Mouse (Mus musculus) CH12.LX (cell line): ENCODE data around the gene Adh1. TPM values are rescaled to one million over a fixed set of nuclear protein-coding genes. Genes with fewer than 3 reads are reported as not detected.

Experiments used
- DNase-seq: peaks from one replicate; pipeline ENCODE4 v3.0.0-alpha.2; 2013; ENCODE audit errors: extremely low read depth
- H3K27ac ChIP-seq: 2 replicates; pipeline ENCODE4 v1.5.1; 2012; ENCODE audit warnings: low read depth, mild to moderate bottlenecking, control low read depth, moderate library complexity; ENCODE audit not compliant: insufficient read depth
- H3K27me3 ChIP-seq: replicated peaks from 2 replicates; pipeline ENCODE3; 2012; ENCODE audit warnings: inconsistent platforms
- H3K36me3 ChIP-seq, 2 experiments: replicated peaks in 1 of 2; 2 replicates each; pipeline versions ENCODE3 to v1.6.1; 2012; ENCODE audit warnings: inconsistent platforms in 1 of 2, low read length in 1 of 2, mild to moderate bottlenecking in 1 of 2, mixed read lengths in 1 of 2, moderate library complexity in 1 of 2; ENCODE audit not compliant: control insufficient read depth in 1 of 2, insufficient read depth in 1 of 2
- H3K4me1 ChIP-seq, 2 experiments: 2 replicates each; pipeline ENCODE4 v1.6.1; 2012; ENCODE audit warnings: inconsistent platforms in 1 of 2, moderate library complexity in 1 of 2; ENCODE audit not compliant: insufficient read depth in 2 of 2, control insufficient read depth in 1 of 2
- H3K4me2 ChIP-seq: 2 replicates; pipeline ENCODE4 v1.6.1; 2012; ENCODE audit warnings: low read depth, mild to moderate bottlenecking, control low read depth; ENCODE audit not compliant: poor library complexity, insufficient read depth, severe bottlenecking
- H3K4me3 ChIP-seq, 3 experiments: fragments of 150-350 bp in 1 of 3; sonication (generic) in 1 of 3; replicated peaks in 1 of 3; 2 replicates each; pipeline versions ENCODE3 to v1.5.1; 2011 to 2012; ENCODE audit warnings: low read depth in 2 of 3, low read length in 2 of 3, mild to moderate bottlenecking in 2 of 3, moderate library complexity in 2 of 3, control low read depth in 1 of 3, improper control_type of control experiment in 1 of 3, inconsistent platforms in 1 of 3, mixed read lengths in 1 of 3; ENCODE audit not compliant: poor library complexity in 1 of 3
- H3K79me2 ChIP-seq: replicated peaks from 2 replicates; pipeline ENCODE4 v1.6.1; 2012; ENCODE audit warnings: mild to moderate bottlenecking, moderate library complexity; ENCODE audit not compliant: control insufficient read depth, poor library complexity, insufficient read depth, severe bottlenecking; ENCODE audit errors: extremely low read depth
- H3K9ac ChIP-seq: 2 replicates; pipeline ENCODE4 v1.6.1; 2012; ENCODE audit warnings: low read depth, mild to moderate bottlenecking, control low read depth, moderate library complexity; ENCODE audit not compliant: insufficient read depth
- H3K9me3 ChIP-seq: replicated peaks from 2 replicates; pipeline ENCODE3; 2012; ENCODE audit warnings: low read length, inconsistent platforms, mixed read lengths
- BHLHE40 ChIP-seq: IDR thresholded peaks from 2 replicates; pipeline ENCODE4 v1.6.1; 2011; ENCODE audit warnings: mild to moderate bottlenecking, low read depth, low read length, improper control_type of control experiment
- CHD1 ChIP-seq: IDR thresholded peaks from 2 replicates; pipeline ENCODE4 v1.6.1; 2012; ENCODE audit warnings: low read depth, low read length, improper control_type of control experiment, inconsistent platforms
- CHD2 ChIP-seq: IDR thresholded peaks from 2 replicates; pipeline ENCODE4 v1.6.1; 2011; ENCODE audit warnings: low read length, improper control_type of control experiment
- CTCF ChIP-seq, 2 experiments: IDR thresholded peaks in 1 of 2; conservative IDR thresholded peaks in 1 of 2; 2 replicates each; pipeline ENCODE4 v1.5.1; 2011 to 2012; ENCODE audit warnings: low read depth in 2 of 2, low read length in 2 of 2, improper control_type of control experiment in 1 of 2, inconsistent platforms in 1 of 2, mild to moderate bottlenecking in 1 of 2, moderate library complexity in 1 of 2
- ELF1 ChIP-seq: IDR thresholded peaks from 2 replicates; pipeline ENCODE4 v1.6.1; 2014; ENCODE audit warnings: low read depth, mild to moderate bottlenecking, inconsistent platforms, low read length, improper control_type of control experiment
- EP300 ChIP-seq: IDR thresholded peaks from 2 replicates; pipeline ENCODE4 v1.6.1; 2011; ENCODE audit warnings: low read length, improper control_type of control experiment
- ETS1 ChIP-seq: conservative IDR thresholded peaks from 2 replicates; pipeline ENCODE4 v1.6.1; 2012; ENCODE audit warnings: low read depth, mild to moderate bottlenecking, inconsistent platforms, low read length, improper control_type of control experiment, moderate library complexity
- HCFC1 ChIP-seq: IDR thresholded peaks from 2 replicates; pipeline ENCODE4 v1.6.1; 2012; ENCODE audit warnings: low read depth, mild to moderate bottlenecking, inconsistent platforms, low read length, improper control_type of control experiment
- IRF4 ChIP-seq: IDR thresholded peaks from 2 replicates; pipeline ENCODE4 v1.6.1; 2014; ENCODE audit warnings: low read depth, mild to moderate bottlenecking, inconsistent platforms, low read length, improper control_type of control experiment
- JUND ChIP-seq: conservative IDR thresholded peaks from 2 replicates; pipeline ENCODE4 v1.6.1; 2011; ENCODE audit warnings: low read depth, low read length, improper control_type of control experiment
- KAT2A ChIP-seq: IDR thresholded peaks from 2 replicates; pipeline ENCODE4 v1.6.1; 2012; ENCODE audit warnings: low read length, improper control_type of control experiment, inconsistent platforms; ENCODE audit not compliant: insufficient replicate concordance
- MAX ChIP-seq: IDR thresholded peaks from 2 replicates; pipeline ENCODE4 v1.6.1; 2011; ENCODE audit warnings: low read length, improper control_type of control experiment
- MAZ ChIP-seq: IDR thresholded peaks from 2 replicates; pipeline ENCODE4 v1.6.1; 2012; ENCODE audit warnings: low read depth, mild to moderate bottlenecking, inconsistent platforms, low read length, improper control_type of control experiment, moderate library complexity
- MEF2A ChIP-seq: IDR thresholded peaks from 2 replicates; pipeline ENCODE4 v1.6.1; 2014; ENCODE audit warnings: low read depth, mild to moderate bottlenecking, inconsistent platforms, low read length, improper control_type of control experiment, borderline replicate concordance
- PAX5 ChIP-seq: IDR thresholded peaks from 2 replicates; pipeline ENCODE4 v1.6.1; 2012; ENCODE audit warnings: low read length, inconsistent platforms, mixed read lengths
- POLR2A ChIP-seq: IDR thresholded peaks from 2 replicates; pipeline ENCODE4 v1.6.1; 2011; ENCODE audit warnings: low read depth, mild to moderate bottlenecking, improper control_type of control experiment, low read length
- POLR2AphosphoS2 ChIP-seq: IDR thresholded peaks from 2 replicates; pipeline ENCODE4 v1.6.1; 2011; ENCODE audit warnings: low read depth, low read length, improper control_type of control experiment
- RAD21 ChIP-seq: IDR thresholded peaks from 2 replicates; pipeline ENCODE4 v1.6.1; 2011; ENCODE audit warnings: low read depth, mild to moderate bottlenecking, low read length, improper control_type of control experiment, moderate library complexity
- RCOR1 ChIP-seq: conservative IDR thresholded peaks from 2 replicates; pipeline ENCODE4 v1.6.1; 2012; ENCODE audit warnings: low read depth, mild to moderate bottlenecking, inconsistent platforms, low read length, improper control_type of control experiment
- SIN3A ChIP-seq: IDR thresholded peaks from 2 replicates; pipeline ENCODE4 v1.6.1; 2012; ENCODE audit warnings: low read length, improper control_type of control experiment, inconsistent platforms
- SMC3 ChIP-seq: IDR thresholded peaks from 2 replicates; pipeline ENCODE4 v1.6.1; 2011; ENCODE audit warnings: low read depth, low read length, improper control_type of control experiment
- TBP ChIP-seq: conservative IDR thresholded peaks from 2 replicates; pipeline ENCODE4 v1.6.1; 2011; ENCODE audit warnings: low read depth, low read length, improper control_type of control experiment
- TCF12 ChIP-seq: IDR thresholded peaks from 2 replicates; pipeline ENCODE4 v1.6.1; 2014; ENCODE audit warnings: low read depth, mild to moderate bottlenecking, inconsistent platforms, low read length, improper control_type of control experiment
- UBTF ChIP-seq: IDR thresholded peaks from 2 replicates; pipeline ENCODE4 v1.6.1; 2012; ENCODE audit warnings: low read depth, mild to moderate bottlenecking, inconsistent platforms, low read length, improper control_type of control experiment, moderate library complexity
- USF2 ChIP-seq: conservative IDR thresholded peaks from 2 replicates; pipeline ENCODE4 v1.6.1; 2011; ENCODE audit warnings: low read depth, low read length, improper control_type of control experiment
- ZC3H11A ChIP-seq: IDR thresholded peaks from 2 replicates; pipeline ENCODE4 v1.6.1; 2012; ENCODE audit warnings: low read depth, mild to moderate bottlenecking, inconsistent platforms, low read length, improper control_type of control experiment
- ZMIZ1 ChIP-seq: IDR thresholded peaks from 2 replicates; pipeline ENCODE4 v1.6.1; 2012; ENCODE audit warnings: low read depth, mild to moderate bottlenecking, inconsistent platforms, low read length, improper control_type of control experiment
- dilution Hi-C: fragments of 300-500 bp; cut with MboI; formaldehyde crosslinking; loops from 2 replicates; pipeline ENCODE4 v1.14.3; 2020; ENCODE audit warnings: low sequenced_read_pairs; ENCODE audit not compliant: extremely low pct_unique_long_range_greater_than_20kb, extremely low pct_ligation_motif_present
- in situ Hi-C: fragments of 300-500 bp; cut with MboI; formaldehyde crosslinking; loops from 3 replicates; pipeline ENCODE4 v1.14.3; 2019; ENCODE audit warnings: low sequenced_read_pairs, low pct_ligation_motif_present, low pct_unique_long_range_greater_than_20kb, mixed read lengths
- polyA plus RNA-seq: library from polyadenylated mRNA; unstranded; fragments of >175 nt; gene quantifications from 2 replicates; pipeline ENCODE4 v1.2.1, GENCODE M21; 2012; ENCODE audit warnings: low read depth; ENCODE audit not compliant: insufficient read length
- total RNA-seq, 2 experiments: library from RNA; depleted of rRNA; stranded (reverse); fragments of 300-350 nt in 1 of 2; fragments of >200 nt in 1 of 2; gene quantifications; 2 replicates each; pipeline ENCODE4 v1.2.3; 2012 to 2014

Gene Adh1
- total and polyA plus RNA-seq, 3 experiments: not detected

- Histone ChIP-seq H3K9me3 (no peaks in the 10 kb centered on the region), H3K4me3 (no peak overlapping the region)
- dilution Hi-C loops: no loop called here
Observed at GRCm38 (mm10) chr3:138263154-138263930, 2.6 kb downstream of the Adh1 start.

DNA sequence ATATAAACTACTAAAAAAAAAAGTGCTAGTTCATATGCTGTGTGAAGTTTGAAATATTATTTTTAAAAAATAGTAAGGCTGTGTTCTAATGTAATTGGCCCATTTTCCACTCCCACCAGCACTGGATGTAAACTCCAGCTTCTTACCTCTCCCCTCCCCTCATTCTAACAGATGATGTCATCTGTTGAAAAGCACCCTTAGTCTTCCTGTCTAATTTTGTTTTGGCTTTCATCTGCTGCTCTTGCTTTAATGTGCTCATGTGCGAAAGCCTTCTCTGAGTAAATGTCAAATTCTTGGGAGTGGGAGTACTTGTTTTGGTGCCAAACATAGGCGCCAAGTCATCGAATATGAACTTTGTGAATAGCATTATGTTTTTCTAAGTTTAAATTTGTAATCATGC lies 3.9 kb downstream of the Adh1 start:
- TF ChIP-seq UBTF (no peak), IRF4 (no peak), CTCF (conservative IDR thresholded peaks at IDR 0.05 in 1 of 2, IDR thresholded peaks at IDR 0.05 in 1 of 2; ENCODE audit: low read depth in 2 of 2, low read length in 2 of 2) (no peak), PAX5 (no peak), EP300 (no peak), ELF1 (no peak), CHD2 (no peak), ZC3H11A (no peak), ETS1 (no peak), RCOR1 (no peak), POLR2A (no peak), SMC3 (no peak), MAX (no peak), CHD1 (no peak), RAD21 (no peak), ZMIZ1 (no peak), KAT2A (no peak), TBP (no peak), POLR2AphosphoS2 (no peak)
- Histone ChIP-seq H3K4me1 (no peaks in the 10 kb centered on the region), H3K27ac (no peak overlapping the region), H3K79me2 (no peaks in the 10 kb centered on the region), H3K9ac (no peak overlapping the region), H3K9me3 (no peaks in the 10 kb centered on the region), H3K4me2 (no peak overlapping the region), H3K4me3 (no peak overlapping the region), H3K36me3 (no peaks in the 10 kb centered on the region), H3K27me3 (no peaks in the 10 kb centered on the region)
- dilution Hi-C loops: no loop called here
- no peak for DNase-seq
- in situ Hi-C loops: no loop called here

More at GRCm38 (mm10) chr3:138263154-138263930, 2.6 kb downstream of the Adh1 start:
- no peak for TF ChIP-seq CHD2
- TF ChIP-seq CTCF (conservative IDR thresholded peaks at IDR 0.05 in 1 of 2, IDR thresholded peaks at IDR 0.05 in 1 of 2; ENCODE audit: low read depth in 2 of 2, low read length in 2 of 2): no peak
- TF ChIP-seq ZC3H11A: no peak
- TF ChIP-seq USF2: no peak
- TF ChIP-seq BHLHE40: no peak
- no peak for TF ChIP-seq ZMIZ1
- TF ChIP-seq EP300: no peak
- no peak for TF ChIP-seq HCFC1
- TF ChIP-seq SMC3: no peak
- TF ChIP-seq POLR2AphosphoS2: no peak
- TF ChIP-seq SIN3A: no peak
- no peak for TF ChIP-seq MAZ
- no peak for TF ChIP-seq JUND
- no peak for TF ChIP-seq ELF1
- no peak for TF ChIP-seq TBP
- TF ChIP-seq TCF12: no peak
- TF ChIP-seq MEF2A: no peak
- no peak for TF ChIP-seq PAX5
- TF ChIP-seq, all 38 proteins: peak for 0
- H3K79me2 ChIP-seq: no peaks in the 10 kb centered on the region
- no peaks in the 10 kb centered on the region for H3K27me3 ChIP-seq
- no peak overlapping the region for H3K9ac ChIP-seq
- H3K27ac ChIP-seq: no peak overlapping the region
- no peak overlapping the region for H3K4me2 ChIP-seq
- no peaks in the 10 kb centered on the region for H3K36me3 ChIP-seq
- in situ Hi-C loops: no loop called here
- H3K4me1 ChIP-seq: no peaks in the 10 kb centered on the region
- no peak for DNase-seq
